Mouse (Mus musculus): ENCODE data around the gene Raly.
A peak's percentile ranks its signal among the peaks of the same experiment; 100 is the strongest.

Raly gene

DNA sequence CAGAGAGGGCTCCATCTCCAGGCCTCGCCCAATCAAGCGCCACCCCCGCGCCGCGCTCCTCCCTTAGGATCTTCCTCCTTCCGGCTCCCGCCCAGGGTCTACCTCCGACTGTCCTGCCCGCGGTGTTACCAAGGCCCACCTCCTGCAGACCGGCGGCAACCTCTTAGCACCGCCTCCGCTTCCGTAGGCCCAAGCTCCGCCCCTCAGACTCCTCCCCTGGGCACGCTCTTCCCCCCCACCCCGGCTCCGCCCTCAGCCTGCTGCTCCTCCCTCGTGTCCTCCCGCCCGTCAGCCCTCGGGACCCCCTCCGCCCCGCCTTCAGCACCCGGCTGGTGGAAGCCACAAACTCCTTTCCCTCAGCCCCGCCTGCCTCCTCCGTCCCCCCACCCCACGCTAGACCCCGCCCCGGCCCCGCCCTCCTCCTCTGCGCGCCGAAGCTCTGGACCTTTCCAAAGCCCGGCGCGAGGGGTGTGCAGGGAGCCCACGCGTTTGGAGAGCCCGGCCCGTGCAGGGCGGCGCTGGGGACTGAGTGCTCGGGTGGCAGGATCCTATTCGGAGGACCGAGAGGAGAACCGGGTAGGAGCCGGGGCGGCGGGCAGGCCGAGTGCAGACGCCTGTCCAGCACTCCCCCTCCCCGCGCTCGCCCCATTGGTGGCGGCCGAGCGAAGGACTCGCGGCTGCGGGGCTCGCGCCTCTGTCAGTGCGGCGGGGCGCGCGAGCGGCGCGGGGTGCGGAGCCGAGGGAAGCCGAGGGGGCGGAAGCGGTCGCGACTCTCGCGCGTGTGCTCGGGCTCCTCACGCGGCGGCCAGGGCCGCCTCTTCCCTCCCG, at the start of gene Raly, which contains the start of gene a:
TSS of gene Raly (plus strand) at position 441 of the 828 bp plus-strand sequence.
TSS of gene a (plus strand) at position 747 of the 828 bp plus-strand sequence.
- peak; percentile 98 for DNase-seq

DNA sequence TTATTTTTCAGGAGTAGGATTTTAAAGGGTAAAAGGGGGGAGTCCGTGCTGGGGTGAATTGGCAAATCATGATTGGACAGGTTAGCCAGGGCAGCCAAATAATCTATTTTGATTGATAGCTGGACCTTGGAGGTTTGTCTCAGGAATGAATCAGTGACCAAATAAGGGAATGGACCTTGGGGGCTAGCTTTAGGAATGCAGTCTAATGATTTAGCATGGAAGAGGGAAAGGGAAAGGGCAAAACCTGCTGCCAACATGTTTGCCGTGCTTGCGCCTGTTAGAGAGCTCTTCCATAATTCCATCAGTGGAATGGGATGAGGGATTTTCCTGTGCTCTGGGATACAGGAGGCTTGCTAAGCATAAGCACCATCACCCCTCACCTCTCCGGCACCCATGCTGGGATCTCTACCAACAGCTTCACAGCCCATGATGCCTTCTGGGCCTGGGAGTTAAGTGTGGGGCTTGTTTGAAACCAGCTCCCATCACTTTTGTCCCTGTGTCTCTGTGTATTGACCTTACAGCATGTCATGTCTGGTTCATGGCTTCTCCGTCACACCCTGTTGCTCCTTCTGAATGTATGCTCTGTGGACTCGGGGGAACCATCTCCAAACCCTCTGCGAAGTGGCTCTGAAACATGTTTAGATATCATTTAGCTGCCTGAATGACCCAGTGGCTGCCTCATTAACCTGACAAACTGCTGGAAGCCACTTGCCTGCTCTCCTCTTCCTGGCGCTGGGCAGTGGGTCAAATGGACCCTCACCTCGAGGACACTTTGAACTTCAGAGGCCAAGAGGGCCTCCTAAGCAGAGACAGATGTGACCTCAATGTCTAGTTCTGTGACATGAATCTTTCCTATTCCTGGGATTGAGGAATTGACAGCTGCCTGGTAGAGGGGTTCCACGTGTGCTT, 47.7 kb upstream of the Raly start:
- no peak for DNase-seq

DNA sequence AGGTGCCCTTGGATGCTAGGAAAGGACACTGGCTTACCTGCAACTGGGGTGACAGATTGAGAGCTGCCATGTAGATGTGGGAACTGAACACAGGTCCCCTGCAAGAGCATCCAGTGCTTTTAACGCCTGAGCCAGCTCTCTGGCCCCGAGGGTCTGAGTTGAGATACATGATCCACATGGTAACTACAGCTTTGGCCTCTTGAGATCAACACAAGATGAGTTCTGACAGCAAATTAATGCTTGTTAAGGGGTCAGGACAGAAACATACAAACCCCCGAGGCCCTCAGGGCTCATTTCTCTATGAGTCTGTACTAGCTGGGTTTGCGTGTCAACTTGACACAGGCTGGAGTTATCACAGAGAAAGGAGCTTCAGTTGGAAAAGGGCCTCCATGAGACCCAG, 47.0 kb upstream of the Raly start:
- no peak for DNase-seq

DNA sequence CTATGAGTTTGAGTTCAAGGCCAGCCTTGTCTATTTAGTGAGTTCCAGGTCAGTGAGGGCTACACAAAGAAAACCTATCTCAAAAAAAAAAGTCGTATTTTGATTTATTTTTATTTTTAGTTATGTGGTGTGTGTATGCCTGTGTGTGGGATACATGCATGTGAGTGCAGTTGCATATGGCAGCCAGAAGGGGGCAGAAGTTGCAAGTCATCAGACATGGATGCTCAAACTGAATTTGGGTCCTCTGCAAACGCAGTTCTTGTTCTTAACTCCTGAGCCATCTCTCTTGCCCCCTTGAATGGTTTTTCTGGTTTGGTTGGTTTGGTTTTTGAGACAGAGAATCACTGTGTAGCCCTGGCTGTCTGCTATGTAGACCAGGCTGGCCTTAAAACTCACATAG, 42.5 kb upstream of the Raly start:
- DNase-seq: no peak

DNA sequence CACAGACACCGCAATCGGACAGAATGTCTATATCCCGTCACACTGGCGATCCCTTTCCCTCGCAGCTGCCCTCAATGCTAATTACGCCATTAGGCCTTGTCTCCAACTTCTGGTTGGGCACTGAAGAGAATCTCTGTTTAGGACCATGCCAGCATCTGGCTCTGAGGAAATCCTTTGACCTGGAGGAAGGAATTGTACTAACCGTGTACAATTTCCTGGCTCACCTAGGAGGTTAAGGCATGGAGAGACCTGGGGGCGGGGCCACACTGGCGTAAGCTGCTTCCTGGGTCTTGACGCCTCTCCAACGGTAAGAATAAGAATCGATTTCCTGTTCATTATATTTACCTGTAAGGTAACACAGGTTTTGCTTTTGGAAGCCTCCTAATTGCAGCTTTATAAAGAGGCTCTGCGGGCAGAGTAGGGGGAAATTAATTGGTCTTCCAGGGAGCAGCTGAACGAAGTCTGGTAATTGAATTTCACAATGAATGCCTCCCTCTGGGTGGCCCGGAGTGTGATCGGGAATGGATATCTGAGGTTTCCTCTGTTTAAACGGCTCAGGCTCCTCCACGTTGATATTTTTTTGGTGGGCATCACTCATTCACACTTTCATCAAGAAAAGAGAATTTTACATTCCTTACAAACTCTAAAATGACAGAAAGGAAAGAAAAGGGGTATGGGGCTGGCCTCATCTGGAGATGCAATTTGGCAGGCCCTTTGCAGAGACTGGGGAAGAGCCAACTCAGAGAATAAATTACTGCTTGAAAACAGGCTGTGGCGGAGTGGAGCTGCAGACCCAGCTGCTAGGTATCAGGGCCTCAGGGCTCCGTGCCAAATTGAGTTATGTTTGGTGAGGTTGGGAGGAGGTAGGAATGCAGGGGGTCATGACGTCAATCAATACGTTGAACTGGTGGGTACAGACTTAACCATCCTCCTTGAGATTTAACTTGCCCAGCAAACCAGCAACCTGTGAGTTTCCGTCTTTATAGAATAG, 41.6 kb upstream of the Raly start:
- no peak for DNase-seq

DNA sequence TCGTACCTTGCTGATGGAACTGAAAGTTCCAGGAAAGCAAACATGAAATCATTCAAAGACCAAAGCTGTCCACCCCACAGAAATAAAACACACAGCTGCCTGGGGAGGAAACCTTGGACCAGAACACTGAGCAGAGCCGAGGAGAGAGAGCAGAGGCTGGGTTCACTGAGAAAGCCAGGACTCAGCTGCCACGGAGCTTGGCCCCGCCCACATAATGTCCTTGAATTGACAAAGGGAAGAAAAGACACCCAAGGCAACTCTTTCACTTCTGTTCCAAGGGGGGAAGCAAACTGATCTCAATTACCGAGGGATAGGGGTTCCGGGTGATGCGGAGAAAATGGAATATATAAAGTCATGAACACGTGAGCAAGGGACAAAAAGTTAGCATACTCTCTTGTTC, 39.0 kb upstream of the Raly start:
- DNase-seq: no peak

DNA sequence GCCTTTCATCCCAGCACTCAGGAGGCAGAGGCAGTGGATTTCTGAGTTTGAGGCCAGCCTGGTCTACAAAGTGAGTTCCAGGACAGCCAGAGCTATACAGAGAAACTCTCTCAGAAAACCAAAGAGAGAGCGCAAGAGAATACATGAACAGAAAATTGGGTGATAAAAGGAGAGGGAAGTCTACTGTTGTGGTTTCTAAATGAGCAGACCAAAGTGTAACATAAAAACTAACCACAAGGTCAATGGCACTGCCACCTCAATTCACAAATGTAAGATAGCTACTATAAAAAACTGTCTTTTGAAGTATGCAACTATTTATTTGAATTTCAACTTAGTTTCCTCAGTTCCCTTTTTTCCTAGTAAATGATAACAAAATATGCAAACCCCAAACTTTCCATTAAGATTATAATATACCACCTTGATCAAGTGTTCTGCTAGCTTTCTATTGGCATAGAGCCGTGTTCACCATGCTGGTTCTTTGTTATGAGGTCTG, 36.8 kb upstream of the Raly start:
- DNase-seq: no peak

DNA sequence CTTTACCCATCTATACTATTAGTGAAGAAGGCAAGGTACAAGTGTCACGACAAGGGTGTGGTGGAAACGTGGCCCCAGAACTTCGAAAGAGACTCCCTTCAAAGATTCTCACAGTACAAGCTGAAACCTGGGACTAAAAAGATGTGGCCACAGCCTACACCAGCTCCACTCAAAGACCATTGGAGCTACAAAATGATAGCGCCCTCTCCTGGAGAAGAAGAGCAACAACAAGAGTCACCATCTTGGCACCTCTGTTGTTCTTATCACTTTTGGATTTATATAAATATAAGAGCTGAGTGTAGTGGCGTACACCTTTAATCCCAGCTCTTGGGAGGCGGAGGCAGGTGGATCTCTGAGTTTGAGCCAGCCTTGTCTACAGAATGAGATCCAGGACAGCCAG, 35.1 kb upstream of the Raly start:
- no peak for DNase-seq

DNA sequence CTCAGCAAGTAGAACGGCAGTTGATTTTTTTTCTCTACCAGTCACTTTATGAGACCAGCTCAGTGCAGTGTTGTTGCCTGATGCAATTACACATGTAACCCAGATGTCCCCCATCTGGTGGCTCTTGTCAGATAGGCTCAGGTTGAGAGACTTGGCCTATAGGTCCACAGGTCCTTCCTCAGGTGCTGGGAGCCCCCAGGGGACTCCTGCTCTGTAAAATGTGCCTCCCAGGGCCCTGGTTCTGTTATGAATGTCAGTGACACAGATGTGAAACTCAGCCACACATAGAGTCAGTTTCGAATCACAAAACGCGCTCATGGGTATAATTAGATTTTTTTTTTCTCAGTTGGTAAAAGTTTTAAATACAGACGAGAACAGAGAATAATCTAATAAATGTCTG, 33.2 kb upstream of the Raly start:
- DNase-seq: no peak

DNA sequence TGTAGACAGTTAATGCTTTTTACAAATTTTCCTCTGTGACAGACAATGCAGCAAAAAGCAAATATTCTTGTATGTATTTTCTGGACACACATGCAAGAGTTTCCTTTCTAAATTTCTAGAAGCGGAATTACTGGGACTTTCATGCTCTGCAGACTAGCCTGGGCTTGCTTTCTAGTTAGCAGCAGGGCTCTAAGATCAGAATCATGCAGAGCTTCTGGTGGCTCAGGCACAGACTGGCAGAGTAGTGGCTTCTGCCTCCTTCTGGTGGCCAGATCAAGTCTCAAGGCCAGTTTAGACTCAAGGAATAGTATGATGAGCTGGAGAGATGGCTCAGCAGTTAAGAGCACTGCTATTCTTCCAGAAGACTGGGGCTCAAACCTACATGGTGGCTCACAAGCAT, 32.4 kb upstream of the Raly start:
- no peak for DNase-seq

DNA sequence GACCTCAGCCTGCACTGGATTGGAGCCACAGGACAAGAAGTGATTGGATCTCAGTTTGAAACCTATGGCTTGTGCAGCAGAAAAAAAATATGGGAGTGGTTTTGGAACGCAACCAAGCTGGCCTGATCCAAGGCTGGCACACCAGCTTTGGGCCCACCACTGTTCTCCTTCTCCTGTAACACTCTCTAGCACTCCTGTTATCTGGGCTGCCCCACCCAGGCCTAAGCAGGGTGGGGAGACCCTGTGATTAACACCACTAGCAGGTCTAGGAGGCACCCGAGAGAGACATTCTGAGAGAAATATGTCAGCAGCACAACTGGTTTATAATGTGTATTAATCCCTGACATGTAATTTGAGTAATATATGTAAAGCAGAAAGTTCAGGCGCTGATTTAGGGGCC, 27.7 kb upstream of the Raly start:
- DNase-seq: no peak

DNA sequence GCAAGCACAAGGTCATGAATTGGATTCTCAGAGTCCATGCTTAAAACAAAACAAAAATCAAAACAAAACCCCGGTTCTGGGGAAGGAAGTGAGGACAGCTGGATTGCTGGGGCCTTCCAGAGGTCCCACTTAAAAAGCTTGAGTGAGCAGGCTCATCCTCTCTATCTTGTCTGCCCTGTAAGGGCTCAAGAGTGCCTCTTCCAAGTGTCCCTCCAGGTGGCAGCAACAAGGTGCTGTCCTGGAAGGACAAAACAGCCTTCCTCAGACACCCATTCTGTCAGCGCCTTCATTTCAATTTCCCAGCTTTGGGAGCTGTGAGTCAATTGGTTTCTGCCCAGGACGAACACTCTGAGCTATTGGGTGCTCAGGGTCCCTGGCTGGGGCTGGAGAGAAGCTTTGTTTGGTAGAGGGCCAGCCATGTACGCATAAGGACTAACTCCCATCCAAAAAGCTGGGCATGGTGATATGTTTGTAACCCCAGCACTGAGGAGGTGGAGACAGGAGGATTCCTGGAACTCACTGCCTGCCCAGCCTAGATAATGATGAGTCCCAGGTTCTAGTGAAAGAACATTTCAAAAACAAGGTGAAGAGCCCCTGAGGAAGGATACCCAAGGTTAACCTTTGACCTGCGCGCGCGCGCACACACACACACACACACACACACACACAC, 25.9 kb upstream of the Raly start:
- DNase-seq: no peak

DNA sequence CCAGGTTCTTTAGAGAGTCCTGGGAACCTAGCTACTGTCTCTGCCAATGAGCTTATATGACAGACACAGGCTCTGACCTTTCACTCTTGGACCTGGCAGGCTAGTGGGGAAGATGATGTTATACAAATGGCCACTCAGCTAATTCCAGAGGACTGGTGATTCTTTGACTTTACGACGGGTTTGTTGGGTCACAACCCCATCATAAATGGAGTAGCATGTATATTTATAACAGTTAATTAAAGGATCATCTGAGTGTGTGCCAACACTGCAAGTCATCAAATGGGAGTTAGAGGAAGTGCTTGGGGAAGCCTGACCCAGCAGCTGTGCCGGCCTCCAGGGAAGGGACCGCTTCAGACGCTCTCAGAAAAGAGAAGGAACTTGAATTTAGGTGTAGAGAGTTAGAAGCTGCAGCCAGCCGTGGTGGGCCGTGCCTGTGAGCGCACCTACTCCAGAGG, 25.3 kb upstream of the Raly start:
- no peak for DNase-seq

DNA sequence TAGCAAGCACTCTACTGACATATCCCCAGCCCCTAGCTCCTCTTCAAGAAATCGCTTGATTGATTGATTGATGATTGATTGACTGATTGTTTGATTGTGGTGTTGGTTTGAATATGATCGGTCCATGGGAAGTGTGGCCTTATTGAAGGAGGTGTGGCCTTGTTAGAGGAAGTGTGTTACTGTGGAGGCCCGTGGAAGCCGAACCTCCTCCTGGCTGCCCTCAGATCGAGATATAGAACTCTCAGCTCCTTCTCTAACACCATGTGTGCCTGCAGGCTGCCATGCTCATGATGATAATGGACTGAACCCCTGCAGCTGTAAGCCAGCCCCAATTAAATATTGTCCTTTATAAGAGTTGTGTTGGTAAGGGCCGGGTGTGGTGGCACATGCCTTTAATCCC, 23.8 kb upstream of the Raly start:
- no peak for DNase-seq

DNA sequence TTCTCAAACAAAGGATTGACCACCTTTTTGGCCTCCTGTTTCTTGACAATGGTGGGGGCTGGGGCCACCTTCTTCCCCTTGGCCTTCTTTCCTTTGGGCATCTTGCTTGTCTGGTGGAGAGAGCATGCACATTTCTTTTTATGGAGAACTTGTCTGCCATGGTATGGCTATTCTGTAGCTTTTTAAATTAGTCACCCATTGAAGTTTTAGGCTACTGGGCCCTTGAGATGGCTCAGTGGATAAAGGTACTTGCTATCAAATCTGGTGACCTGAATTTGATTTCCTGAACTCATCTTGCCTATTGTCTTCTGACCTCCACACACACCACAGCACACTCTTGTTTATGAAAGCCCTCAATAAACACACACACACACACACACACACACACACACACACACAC, 21.0 kb upstream of the Raly start, which contains the start of gene Gm14214:
TSS of gene Gm14214 (minus strand) at position 101 of the 400 bp plus-strand sequence.
- DNase-seq: no peak

DNA sequence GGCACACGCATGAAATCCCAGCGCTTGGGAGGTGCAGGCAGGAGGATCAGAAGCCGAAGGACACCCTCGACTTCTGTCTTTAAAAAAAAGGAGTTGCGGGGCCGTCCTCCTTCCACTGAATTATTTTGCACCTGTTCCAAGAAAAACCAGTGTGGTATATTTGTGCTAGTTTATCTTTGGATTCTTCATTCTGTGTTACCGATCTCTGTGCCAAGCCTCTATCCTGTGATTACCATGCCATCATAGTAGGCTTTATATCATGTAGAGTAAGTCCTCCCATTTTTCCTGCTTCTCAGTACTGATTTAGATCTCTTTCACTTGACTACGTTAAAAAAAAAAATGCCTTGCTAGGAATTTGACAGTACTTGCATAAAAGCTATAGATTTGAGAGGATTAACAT, 19.3 kb upstream of the Raly start:
- no peak for DNase-seq

DNA sequence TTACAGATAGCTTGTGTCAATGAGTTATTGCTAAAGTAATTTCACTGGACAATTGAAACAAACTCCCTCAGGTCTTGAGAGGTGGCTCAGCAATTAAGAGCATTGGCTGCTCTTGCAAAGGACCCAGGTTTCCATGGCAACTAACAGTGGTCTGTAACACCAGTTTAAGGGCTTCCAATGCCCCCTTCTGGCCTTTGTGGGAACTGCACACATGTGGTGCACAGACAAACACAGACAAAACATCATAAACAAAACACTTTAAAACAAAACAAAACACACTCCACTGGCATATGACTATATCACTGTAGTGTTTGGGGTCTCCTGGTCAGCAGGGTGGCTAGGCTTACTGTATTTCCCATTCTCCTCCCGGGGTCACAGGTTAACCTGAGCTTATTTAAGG, 16.9 kb upstream of the Raly start:
- DNase-seq: no peak

DNA sequence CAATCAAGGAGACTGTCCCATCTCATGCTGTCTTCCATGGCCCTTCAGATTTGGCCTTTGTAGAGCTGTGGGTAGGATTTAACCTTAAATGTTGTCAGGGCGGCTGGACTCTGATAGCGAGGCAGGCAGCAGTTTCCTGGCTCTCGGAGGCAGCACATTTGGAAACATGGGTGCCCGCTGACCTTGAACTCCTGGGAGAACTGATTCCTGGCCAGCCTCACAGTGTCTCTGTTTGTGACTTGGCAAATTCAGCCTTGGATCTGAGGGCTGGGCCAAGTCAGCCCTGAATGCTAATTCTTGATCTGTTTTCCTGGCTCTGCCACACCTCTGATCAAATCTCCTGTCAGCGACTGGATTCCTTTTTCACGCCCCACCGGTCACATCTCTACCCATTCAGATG, 14.4 kb upstream of the Raly start:
- DNase-seq: no peak

DNA sequence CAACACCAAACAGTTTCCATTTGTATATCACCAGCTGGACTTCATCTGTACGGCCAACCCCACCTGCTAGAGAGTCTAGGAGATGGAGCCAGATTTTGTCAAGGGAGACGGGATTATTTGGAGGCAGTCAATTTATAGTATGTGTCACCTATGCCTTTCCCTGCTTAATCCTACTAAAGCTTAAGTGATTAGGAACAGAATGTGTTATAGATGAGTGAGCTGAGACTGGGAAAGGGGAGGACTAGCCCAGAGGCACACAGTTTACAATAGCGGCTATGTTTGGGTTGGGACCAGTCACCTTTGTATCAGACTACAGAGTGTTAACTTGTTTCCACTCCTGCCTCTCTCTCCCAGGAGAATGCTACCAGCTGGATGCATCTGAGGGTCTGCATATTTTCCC, 11.2 kb upstream of the Raly start:
- DNase-seq: no peak

DNA sequence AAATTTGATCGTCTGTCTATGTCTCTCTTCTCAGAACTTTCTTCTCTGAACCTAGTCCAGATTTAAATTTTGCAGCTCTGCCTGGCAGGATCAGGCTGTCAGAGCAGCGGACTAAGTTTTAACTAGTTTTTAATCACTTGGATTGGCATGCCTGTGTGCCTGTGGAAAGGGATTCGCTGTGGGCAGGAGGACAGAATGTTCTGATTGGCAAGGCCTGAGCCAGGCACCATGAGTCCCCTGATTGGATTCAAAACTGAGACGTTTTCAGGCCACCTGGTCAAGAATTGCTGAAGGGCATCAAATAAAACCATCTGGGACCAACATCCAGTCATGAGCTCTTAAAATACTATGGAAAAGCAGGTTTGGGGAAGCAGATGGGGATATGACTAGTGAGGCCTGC, 8.5 kb upstream of the Raly start:
- DNase-seq: peak; percentile 26

DNA sequence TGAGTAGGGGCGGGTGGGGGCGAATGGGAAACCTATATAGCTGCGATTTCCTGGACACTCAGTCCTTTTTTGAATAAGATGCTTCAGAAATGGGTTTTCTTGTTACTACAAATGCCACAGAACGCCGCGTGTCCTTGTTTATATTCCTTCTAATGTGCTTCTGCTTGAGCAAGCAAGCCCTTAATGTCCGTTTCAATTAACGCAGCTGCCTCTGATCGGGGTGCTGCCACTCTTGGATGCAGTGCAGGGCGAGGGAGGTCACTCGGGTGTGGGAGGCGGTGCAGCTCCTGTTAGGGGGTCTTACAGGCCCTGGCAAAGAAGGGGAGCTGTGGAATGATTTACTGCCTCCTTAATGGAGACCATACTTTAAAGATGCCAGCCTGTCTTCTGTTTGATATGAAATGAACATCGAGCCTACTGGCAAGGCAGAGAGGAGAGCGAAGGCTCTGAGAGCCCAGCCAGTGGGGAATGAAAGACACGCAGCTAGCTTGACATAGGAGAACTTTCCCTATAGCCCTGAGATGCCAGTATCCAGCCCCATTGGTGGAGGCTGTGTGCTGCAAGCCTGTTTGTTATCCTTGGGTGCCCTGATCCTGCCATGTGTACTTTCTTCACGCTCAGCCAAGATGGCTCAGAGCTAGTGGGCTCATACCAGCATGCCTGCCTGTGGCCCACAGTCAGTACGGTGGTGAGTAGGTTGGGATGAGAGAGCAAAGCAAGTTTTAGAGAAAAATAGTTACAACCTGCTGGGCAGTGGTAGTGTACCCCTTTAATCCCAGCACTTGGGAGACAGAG, 7.8 kb upstream of the Raly start:
- no peak for DNase-seq

All from cerebellum, adult 11-12 months (tissue).